Mouse (Mus musculus) lung, postnatal 14 days (tissue): Measurements from ENCODE around the gene Gm20696.
A peak's percentile ranks its signal among the peaks of the same experiment; 100 is the strongest.

Source experiments
- DNase-seq: peaks from one replicate; pipeline ENCODE4 v3.0.0; 2021

Gene Gm20696

GRCm38 (mm10) chr6:99515667-99516199 is 150.9 kb downstream of the Gm20696 start:
- no peak for DNase-seq

- DNase-seq = no peak
These were observed 154.7 kb downstream of the Gm20696 start for GRCm38 (mm10) chr6:99511862-99512261.

GRCm38 (mm10) chr6:99509189-99509592 is 157.4 kb downstream of the Gm20696 start:
- peak; percentile 28 for DNase-seq

GRCm38 (mm10) chr6:99506816-99507215 is 159.8 kb downstream of the Gm20696 start:
- DNase-seq = no peak

- no peak for DNase-seq
These were observed 162.9 kb downstream of the Gm20696 start for GRCm38 (mm10) chr6:99503741-99504140.

- no peak for DNase-seq
These were observed 163.9 kb downstream of the Gm20696 start for GRCm38 (mm10) chr6:99502727-99503126.

GRCm38 (mm10) chr6:99502314-99502713 is 164.3 kb downstream of the Gm20696 start:
- no peak for DNase-seq

GRCm38 (mm10) chr6:99500570-99501270 is 165.9 kb downstream of the Gm20696 start:
- no peak for DNase-seq

- no peak for DNase-seq
These were observed 168.5 kb downstream of the Gm20696 start for GRCm38 (mm10) chr6:99498082-99498481.

- no peak for DNase-seq
These were observed 170.5 kb downstream of the Gm20696 start for GRCm38 (mm10) chr6:99496114-99496513.

GRCm38 (mm10) chr6:99492937-99493336 is 173.7 kb downstream of the Gm20696 start:
- no peak for DNase-seq

GRCm38 (mm10) chr6:99491979-99492544 is 174.5 kb downstream of the Gm20696 start:
- no peak for DNase-seq

- no peak for DNase-seq
These were observed 175.5 kb downstream of the Gm20696 start for GRCm38 (mm10) chr6:99491146-99491545.

GRCm38 (mm10) chr6:99489900-99490648 is 176.5 kb downstream of the Gm20696 start:
- no peak for DNase-seq

GRCm38 (mm10) chr6:99489423-99489822 is 177.2 kb downstream of the Gm20696 start:
- DNase-seq = no peak

- no peak for DNase-seq
These were observed 180.5 kb downstream of the Gm20696 start for GRCm38 (mm10) chr6:99485884-99486640.

- DNase-seq = peak; percentile 64
These were observed 181.2 kb downstream of the Gm20696 start for GRCm38 (mm10) chr6:99485217-99485883.

GRCm38 (mm10) chr6:99484884-99485216 is 181.7 kb downstream of the Gm20696 start:
- no peak for DNase-seq

- DNase-seq = no peak
These were observed 182.3 kb downstream of the Gm20696 start for GRCm38 (mm10) chr6:99484197-99484725.

GRCm38 (mm10) chr6:99483556-99483955 is 183.0 kb downstream of the Gm20696 start:
- no peak for DNase-seq

GRCm38 (mm10) chr6:99481568-99481967 is 185.0 kb downstream of the Gm20696 start:
- no peak for DNase-seq
